Mouse (Mus musculus) myocyte (in vitro differentiated cells): Measurements from ENCODE around the gene Wnt7b. TPM values are rescaled to one million over a fixed set of nuclear protein-coding genes. Genes with fewer than 3 reads are reported as not detected.
A peak's percentile ranks its signal among the peaks of the same experiment; 100 is the strongest.

ENCODE experiments used
- H3K27me3 ChIP-seq: one replicate; pipeline ENCODE4 v1.6.1; 2011; ENCODE audit not compliant: control insufficient read depth, insufficient read depth, insufficient read length
- H3K36me3 ChIP-seq: one replicate; pipeline ENCODE4 v1.6.1; 2011; ENCODE audit not compliant: control insufficient read depth, insufficient read depth
- H3K4me2 ChIP-seq: one replicate; pipeline ENCODE4 v1.6.1; 2011; ENCODE audit warnings: low read depth, control low read depth
- H3K4me3 ChIP-seq: one replicate; pipeline ENCODE4 v1.5.1; 2011; ENCODE audit warnings: mild to moderate bottlenecking, control low read depth, moderate library complexity
- H3K79me2 ChIP-seq: one replicate; pipeline ENCODE4 v1.6.1; 2011; ENCODE audit not compliant: control insufficient read depth, insufficient read depth
- H3ac ChIP-seq: one replicate; pipeline ENCODE4 v1.6.1; 2011; ENCODE audit not compliant: control insufficient read depth, insufficient read length
- CEBPB ChIP-seq: IDR thresholded peaks from 2 replicates; pipeline ENCODE4 v1.6.1; 2011; ENCODE audit warnings: mild to moderate bottlenecking, moderate library complexity; ENCODE audit not compliant: poor library complexity, insufficient read depth, severe bottlenecking
- E2F4 ChIP-seq: IDR thresholded peaks from one replicate; pipeline ENCODE4 v1.6.1; 2011; ENCODE audit warnings: mild to moderate bottlenecking, control low read depth, moderate library complexity; ENCODE audit not compliant: insufficient read depth
- MAX ChIP-seq: IDR thresholded peaks from one replicate; pipeline ENCODE4 v1.6.1; 2011; ENCODE audit warnings: low read depth, mild to moderate bottlenecking, control low read depth
- MYOD1 ChIP-seq, 3 experiments: IDR thresholded peaks; one replicate each; pipeline ENCODE4 v1.6.1; 2011; ENCODE audit warnings: control low read depth in 2 of 3, low read depth in 2 of 3, mild to moderate bottlenecking in 2 of 3, moderate library complexity in 1 of 3; ENCODE audit not compliant: insufficient read length in 2 of 3, control insufficient read depth in 1 of 3
- MYOG ChIP-seq, 3 experiments: IDR thresholded peaks; one replicate each; pipeline ENCODE4 v1.6.1; 2011; ENCODE audit warnings: control low read depth in 2 of 3, low read depth in 2 of 3, mild to moderate bottlenecking in 2 of 3; ENCODE audit not compliant: insufficient read length in 2 of 3, control insufficient read depth in 1 of 3, insufficient read depth in 1 of 3
- POLR2A ChIP-seq: IDR thresholded peaks from one replicate; pipeline ENCODE4 v1.6.1; 2011; ENCODE audit warnings: low read depth, mild to moderate bottlenecking, control low read depth, moderate library complexity; ENCODE audit not compliant: insufficient read length
- POLR2AphosphoS2 ChIP-seq: IDR thresholded peaks from one replicate; pipeline ENCODE4 v1.6.1; 2011; ENCODE audit warnings: low read depth, control low read depth; ENCODE audit not compliant: insufficient read length
- REST ChIP-seq: IDR thresholded peaks from one replicate; pipeline ENCODE4 v1.6.1; 2011; ENCODE audit warnings: mild to moderate bottlenecking, control low read depth, moderate library complexity; ENCODE audit not compliant: insufficient read depth, insufficient read length
- SRF ChIP-seq: IDR thresholded peaks from one replicate; pipeline ENCODE4 v1.6.1; 2011; ENCODE audit warnings: low read depth; ENCODE audit not compliant: control insufficient read depth, insufficient read length
- TCF12 ChIP-seq: IDR thresholded peaks from one replicate; pipeline ENCODE4 v1.6.1; 2011; ENCODE audit warnings: mild to moderate bottlenecking, control low read depth; ENCODE audit not compliant: poor library complexity, insufficient read depth, severe bottlenecking
- TCF3 ChIP-seq: IDR thresholded peaks from one replicate; pipeline ENCODE4 v1.6.1; 2011; ENCODE audit warnings: low read depth, control low read depth; ENCODE audit not compliant: insufficient read length
- USF1 ChIP-seq: IDR thresholded peaks from one replicate; pipeline ENCODE4 v1.6.1; 2011; ENCODE audit warnings: low read depth, mild to moderate bottlenecking, control low read depth, moderate library complexity
- polyA plus RNA-seq: library from polyadenylated mRNA; unstranded; fragments of >200 nt; fragmentation: generic; extraction: Trizol; gene quantifications from one replicate; pipeline ENCODE4 v1.2.1, GENCODE M21; 2012; ENCODE audit warnings: missing spikeins

Gene Wnt7b
- polyA plus RNA-seq, 1 experiment: 7.9 TPM

GRCm38 (mm10) chr15:85523173-85523991 lies 58.9 kb downstream of the Wnt7b start:
- H3K4me2 ChIP-seq: peak overlapping the region; percentile 74

GRCm38 (mm10) chr15:85519438-85519837 lies 62.8 kb downstream of the Wnt7b start:
- Histone ChIP-seq H3ac (no peak overlapping the region), H3K4me2 (no peak overlapping the region), H3K27me3 (no peaks in the 10 kb centered on the region), H3K79me2 (no peaks in the 10 kb centered on the region), H3K4me3 (no peak overlapping the region), H3K36me3 (no peaks in the 10 kb centered on the region)
- no peak for TF ChIP-seq TCF12
- no peak for TF ChIP-seq POLR2AphosphoS2
- TF ChIP-seq SRF: no peak
- TF ChIP-seq CEBPB: no peak
- TF ChIP-seq E2F4: no peak
- no peak for TF ChIP-seq MAX
- no peak for TF ChIP-seq MYOG (IDR thresholded peaks at IDR 0.05; ENCODE audit: control insufficient read depth in 1 of 3, insufficient read depth in 1 of 3, insufficient read length in 2 of 3, low read depth in 2 of 3)

More at GRCm38 (mm10) chr15:85523173-85523991, 58.9 kb downstream of the Wnt7b start:
- no peaks in the 10 kb centered on the region for H3K79me2 ChIP-seq
- TF ChIP-seq TCF12 (peak; percentile 80), MYOG (IDR thresholded peaks at IDR 0.05; ENCODE audit: control insufficient read depth in 1 of 3, insufficient read depth in 1 of 3, insufficient read length in 2 of 3, low read depth in 2 of 3) (peak; percentile 45 to 87 (median 86)), MYOD1 (IDR thresholded peaks at IDR 0.05; ENCODE audit: control insufficient read depth in 1 of 3, insufficient read length in 2 of 3, low read depth in 2 of 3) (peak; percentile 35 to 87 (median 86)), TCF3 (peak; percentile 71), SRF (no peak), CEBPB (0 out of 2 replicates have a peak, but pooled peaks have one; percentile 9), REST (no peak), E2F4 (no peak)
- H3ac ChIP-seq: no peak overlapping the region
- H3K4me3 ChIP-seq: no peak overlapping the region
- no peaks in the 10 kb centered on the region for H3K27me3 ChIP-seq
- H3K36me3 ChIP-seq: no peaks in the 10 kb centered on the region

DNA sequence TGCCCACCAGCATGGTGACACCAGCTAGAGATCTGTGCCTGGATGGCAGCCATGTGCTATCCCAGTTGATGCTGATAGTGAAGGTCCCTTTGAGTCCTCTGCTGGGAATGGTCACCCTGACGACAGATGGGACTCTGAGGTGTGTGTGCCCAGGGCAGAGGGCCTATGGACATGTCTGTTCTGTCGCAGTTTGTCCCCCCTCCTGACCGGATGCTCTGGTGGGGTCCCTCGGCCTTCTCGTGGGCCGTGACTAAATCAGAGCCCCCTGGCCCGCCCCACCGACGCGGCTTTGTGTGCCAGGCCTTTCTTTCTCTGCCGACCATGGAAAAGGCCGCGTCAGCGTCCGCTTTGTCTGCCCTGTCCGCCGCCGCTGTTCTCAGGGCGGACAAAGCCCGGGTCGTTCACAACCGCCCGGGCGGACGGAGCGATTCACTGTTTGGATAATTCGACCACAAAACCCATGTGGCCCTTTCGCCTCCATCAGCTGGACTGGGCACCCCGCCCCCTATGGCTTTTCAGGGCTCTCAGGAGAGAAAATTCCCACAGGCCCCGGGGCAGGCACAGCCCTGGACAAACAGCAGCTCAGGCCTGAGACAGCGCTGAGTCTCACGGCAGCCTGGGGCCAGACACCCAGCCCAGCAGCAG lies 74.8 kb downstream of the Wnt7b start:
- Histone ChIP-seq H3K4me2 (no peak overlapping the region), H3K27me3 (no peaks in the 10 kb centered on the region), H3ac (no peak overlapping the region), H3K4me3 (no peak overlapping the region), H3K36me3 (no peaks in the 10 kb centered on the region), H3K79me2 (no peaks in the 10 kb centered on the region)
- TF ChIP-seq MYOG (IDR thresholded peaks at IDR 0.05; ENCODE audit: control insufficient read depth in 1 of 3, insufficient read depth in 1 of 3, insufficient read length in 2 of 3, low read depth in 2 of 3): no peak
- TF ChIP-seq MYOD1 (IDR thresholded peaks at IDR 0.05; ENCODE audit: control insufficient read depth in 1 of 3, insufficient read length in 2 of 3, low read depth in 2 of 3): no peak
- TF ChIP-seq TCF12: no peak
- TF ChIP-seq SRF: no peak
- no peak for TF ChIP-seq REST
- TF ChIP-seq USF1: no peak
- no peak for TF ChIP-seq TCF3
- TF ChIP-seq POLR2A: no peak
- no peak for TF ChIP-seq POLR2AphosphoS2
- TF ChIP-seq CEBPB: no peak
- TF ChIP-seq MAX: no peak
- no peak for TF ChIP-seq E2F4

DNA sequence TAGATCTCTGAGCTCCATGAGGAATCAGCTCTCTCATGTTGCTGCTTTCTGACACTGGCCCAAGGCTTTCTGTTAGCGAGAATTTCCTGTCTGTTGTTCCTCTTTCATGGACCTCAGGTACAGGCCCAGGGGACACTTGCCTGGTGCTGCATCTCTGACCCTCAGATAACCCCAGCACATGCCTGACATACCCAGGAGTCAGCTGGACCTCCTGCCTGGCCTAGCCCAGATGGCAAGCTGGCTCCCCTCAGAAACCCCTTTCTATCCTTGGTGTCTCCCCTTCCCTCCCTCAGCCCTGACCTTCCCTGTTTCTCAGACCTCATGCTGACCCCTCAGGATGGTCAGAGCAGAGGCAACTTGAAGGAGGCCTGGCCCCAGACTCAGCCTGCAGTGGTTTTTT lies 75.6 kb downstream of the Wnt7b start:
- Histone ChIP-seq H3K79me2 (no peaks in the 10 kb centered on the region), H3K36me3 (no peaks in the 10 kb centered on the region)
- TF ChIP-seq TCF12 (no peak), MYOG (IDR thresholded peaks at IDR 0.05; ENCODE audit: control insufficient read depth in 1 of 3, insufficient read depth in 1 of 3, insufficient read length in 2 of 3, low read depth in 2 of 3) (peak in 2 of 3 experiments; percentile 82 to 93), SRF (no peak), MAX (no peak), MYOD1 (IDR thresholded peaks at IDR 0.05; ENCODE audit: control insufficient read depth in 1 of 3, insufficient read length in 2 of 3, low read depth in 2 of 3) (peak in 2 of 3 experiments; percentile 52 to 69), REST (no peak), TCF3 (peak; percentile 31)

More for the DNA sequence above, 75.6 kb downstream of the Wnt7b start:
- H3ac ChIP-seq: no peak overlapping the region
- no peak overlapping the region for H3K4me2 ChIP-seq
- no peaks in the 10 kb centered on the region for H3K27me3 ChIP-seq
- H3K4me3 ChIP-seq: no peak overlapping the region
